Mouse (Mus musculus): Measurements from ENCODE around the gene Tspan1. TPM values are rescaled to one million over a fixed set of nuclear protein-coding genes. Genes with fewer than 3 reads are reported as not detected.

Tspan1 gene
- total and polyA plus RNA-seq, 2 experiments from 2014 or later = 0.16 to 0.34 TPM

- Histone ChIP-seq H3K36me3 (ENCODE audit: insufficient read depth, low read length) (no peaks in the 10 kb centered on the region), H3K9me3 (ENCODE audit: low read length) (no peaks in the 10 kb centered on the region), H3K27ac (no peak overlapping the region), H3K27me3 (ENCODE audit: insufficient read depth, low read length) (no peaks in the 10 kb centered on the region), H3K4me1 (ENCODE audit: insufficient read depth, low read length) (no peaks in the 10 kb centered on the region), H3K4me2 (ENCODE audit: low read depth, low read length) (no peak overlapping the region), H3K4me3 (ENCODE audit: low read length) (no peak overlapping the region), H3K9ac (replicated peaks; ENCODE audit: low read length) (no peak overlapping the region)
- TF ChIP-seq CTCF (IDR thresholded peaks at IDR 0.05; ENCODE audit: low read depth) = no peak
- ATAC-seq (no peak), DNase-seq (ENCODE audit: low spot score) (no peak)
- WGBS = 71% methylated on average over 9 of the region's 9 CpGs
These were observed 26.4 kb upstream of the Tspan1 start for GRCm38 (mm10) chr4:116193583-116194383.

- WGBS = 61% methylated on average over 4 of the region's 4 CpGs
These were observed 25.0 kb upstream of the Tspan1 start for GRCm38 (mm10) chr4:116192286-116192835.

GRCm38 (mm10) chr4:116185083-116185482 is 17.7 kb upstream of the Tspan1 start:
- H3K4me3 ChIP-seq (ENCODE audit: low read length) = no peak overlapping the region
- H3K4me1 ChIP-seq (ENCODE audit: insufficient read depth, low read length) = peaks cover 4% of the 10 kb centered on the region; the same call in 1 of the 2 replicates
- no peaks in the 10 kb centered on the region for H3K36me3 ChIP-seq (ENCODE audit: insufficient read depth, low read length)
- no peak overlapping the region for H3K9ac ChIP-seq (replicated peaks; ENCODE audit: low read length)
- no peaks in the 10 kb centered on the region for H3K27me3 ChIP-seq (ENCODE audit: insufficient read depth, low read length)
- no peak for TF ChIP-seq CTCF (IDR thresholded peaks at IDR 0.05; ENCODE audit: low read depth)
- ATAC-seq = no peak
- 93% methylated on average over 4 of the region's 4 CpGs for WGBS
- no peak for DNase-seq (ENCODE audit: low spot score)
- H3K4me2 ChIP-seq (ENCODE audit: low read depth, low read length) = no peak overlapping the region
- no peaks in the 10 kb centered on the region for H3K9me3 ChIP-seq (ENCODE audit: low read length)
- no peak overlapping the region for H3K27ac ChIP-seq

More at GRCm38 (mm10) chr4:116192286-116192835, 25.0 kb upstream of the Tspan1 start:
- no peaks in the 10 kb centered on the region for H3K4me1 ChIP-seq (ENCODE audit: insufficient read depth, low read length)
- no peak for TF ChIP-seq CTCF (IDR thresholded peaks at IDR 0.05; ENCODE audit: low read depth)
- no peak overlapping the region for H3K4me2 ChIP-seq (ENCODE audit: low read depth, low read length)
- H3K9me3 ChIP-seq (ENCODE audit: low read length) = no peaks in the 10 kb centered on the region
- H3K9ac ChIP-seq (replicated peaks; ENCODE audit: low read length) = no peak overlapping the region
- ATAC-seq (no peak), DNase-seq (ENCODE audit: low spot score) (no peak)
- no peaks in the 10 kb centered on the region for H3K36me3 ChIP-seq (ENCODE audit: insufficient read depth, low read length)
- H3K4me3 ChIP-seq (ENCODE audit: low read length) = no peak overlapping the region
- no peaks in the 10 kb centered on the region for H3K27me3 ChIP-seq (ENCODE audit: insufficient read depth, low read length)
- no peak overlapping the region for H3K27ac ChIP-seq

GRCm38 (mm10) chr4:116182745-116183144 is 15.3 kb upstream of the Tspan1 start:
- H3K9ac ChIP-seq (replicated peaks; ENCODE audit: low read length) = peak overlapping the region; percentile 33; the same call in 1 of the 2 replicates
- peak overlapping the region; percentile 41 for H3K4me2 ChIP-seq (ENCODE audit: low read depth, low read length)
- no peaks in the 10 kb centered on the region for H3K27me3 ChIP-seq (ENCODE audit: insufficient read depth, low read length)
- H3K4me1 ChIP-seq (ENCODE audit: insufficient read depth, low read length) = peaks cover 7% of the 10 kb centered on the region
- no peaks in the 10 kb centered on the region for H3K9me3 ChIP-seq (ENCODE audit: low read length)
- peak; percentile 28 for DNase-seq (ENCODE audit: low spot score)
- no peaks in the 10 kb centered on the region for H3K36me3 ChIP-seq (ENCODE audit: insufficient read depth, low read length)
- H3K27ac ChIP-seq = peak overlapping the region; percentile 32; the same call in 1 of the 2 replicates
- WGBS = 5% methylated on average over 12 of the region's 12 CpGs
- no peak for TF ChIP-seq CTCF (IDR thresholded peaks at IDR 0.05; ENCODE audit: low read depth)
- peak overlapping the region; percentile 4; the same call in 1 of the 2 replicates for H3K4me3 ChIP-seq (ENCODE audit: low read length)
- ATAC-seq = no peak

- no peak for TF ChIP-seq CTCF (IDR thresholded peaks at IDR 0.05; ENCODE audit: low read depth)
- H3K27me3 ChIP-seq (ENCODE audit: insufficient read depth, low read length) = no peaks in the 10 kb centered on the region
- no peak for ATAC-seq
- no peak overlapping the region for H3K4me3 ChIP-seq (ENCODE audit: low read length)
- H3K27ac ChIP-seq = no peak overlapping the region
- WGBS = 39% methylated on average over 3 of the region's 3 CpGs
- no peak for DNase-seq (ENCODE audit: low spot score)
- no peaks in the 10 kb centered on the region for H3K36me3 ChIP-seq (ENCODE audit: insufficient read depth, low read length)
- peaks cover 12% of the 10 kb centered on the region for H3K4me1 ChIP-seq (ENCODE audit: insufficient read depth, low read length)
- H3K9ac ChIP-seq (replicated peaks; ENCODE audit: low read length) = no peak overlapping the region
- H3K4me2 ChIP-seq (ENCODE audit: low read depth, low read length) = no peak overlapping the region
- no peaks in the 10 kb centered on the region for H3K9me3 ChIP-seq (ENCODE audit: low read length)
These were observed 14.7 kb upstream of the Tspan1 start for GRCm38 (mm10) chr4:116182079-116182478.

GRCm38 (mm10) chr4:116177140-116177539 is 9.7 kb upstream of the Tspan1 start:
- no peak for TF ChIP-seq CTCF (IDR thresholded peaks at IDR 0.05; ENCODE audit: low read depth)
- peak overlapping the region; percentile 45 for H3K9ac ChIP-seq (replicated peaks; ENCODE audit: low read length)
- WGBS = 32% methylated on average over 5 of the region's 5 CpGs
- H3K36me3 ChIP-seq (ENCODE audit: insufficient read depth, low read length) = no peaks in the 10 kb centered on the region
- H3K27ac ChIP-seq = peak overlapping the region; percentile 89
- H3K27me3 ChIP-seq (ENCODE audit: insufficient read depth, low read length) = no peaks in the 10 kb centered on the region
- H3K9me3 ChIP-seq (ENCODE audit: low read length) = no peaks in the 10 kb centered on the region
- ATAC-seq (peak; percentile 41; the same call in 1 of the 2 replicates), DNase-seq (ENCODE audit: low spot score) (peak; percentile 53)
- H3K4me2 ChIP-seq (ENCODE audit: low read depth, low read length) = peak overlapping the region; percentile 52
- H3K4me3 ChIP-seq (ENCODE audit: low read length) = no peak overlapping the region
- peaks cover 21% of the 10 kb centered on the region for H3K4me1 ChIP-seq (ENCODE audit: insufficient read depth, low read length)

Measured in hindbrain, postnatal 0 days (tissue).